Mouse (Mus musculus) frontal cortex, adult 2 months (tissue): ENCODE results near the gene Zfp872. TPM values are rescaled to one million over a fixed set of nuclear protein-coding genes. Genes with fewer than 3 reads are reported as not detected.

ENCODE experiments used
- polyA plus RNA-seq: library from polyadenylated mRNA; depleted of rRNA; stranded (reverse); fragments of >200 nt; gene quantifications from 2 replicates; pipeline ENCODE4 v1.2.3, GENCODE M21; 2012; rRNA removed

Gene Zfp872
- polyA plus RNA-seq, 1 experiment: not detected

Other genes with a start within 250 kb of the Zfp872 start
- gene Swsap1, start 232.3 kb upstream of the Zfp872 start, polyA plus RNA-seq: 9.0 and 10.1 TPM in 2 replicates
- gene Epor, start 224.6 kb upstream of the Zfp872 start, polyA plus RNA-seq: 8.8 and 10.3 TPM in 2 replicates
- 5.0 and 6.7 TPM in 2 replicates for gene Rgl3, start 198.6 kb upstream of the Zfp872 start, polyA plus RNA-seq
- 6.9 TPM in 2 replicates for gene Ccdc151, start 185.5 kb upstream of the Zfp872 start, polyA plus RNA-seq
- 106 and 112 TPM in 2 replicates for gene Prkcsh, start 185.3 kb upstream of the Zfp872 start, polyA plus RNA-seq
- 143 and 155 TPM in 2 replicates for gene Elavl3, start 136.1 kb upstream of the Zfp872 start, polyA plus RNA-seq
- gene Gm49318, start 116.8 kb upstream of the Zfp872 start, polyA plus RNA-seq: 0.54 TPM in 1 of 2 replicates, not detected in the other
- gene Zfp653, start 116.7 kb upstream of the Zfp872 start, polyA plus RNA-seq: 38.2 and 39.5 TPM in 2 replicates
- 62.5 and 64.9 TPM in 2 replicates for gene Ecsit, start 102.7 kb upstream of the Zfp872 start, polyA plus RNA-seq
- 1.4 and 2.3 TPM in 2 replicates for gene Cnn1, start 88.9 kb upstream of the Zfp872 start, polyA plus RNA-seq
- gene Elof1, start 70.9 kb upstream of the Zfp872 start, polyA plus RNA-seq: 107 and 121 TPM in 2 replicates
- 0.60 and 1.6 TPM in 2 replicates for gene Acp5, start 52.4 kb upstream of the Zfp872 start, polyA plus RNA-seq
- 93.7 and 106 TPM in 2 replicates for gene Pigyl, start 31.2 kb upstream of the Zfp872 start, polyA plus RNA-seq
- 16.8 and 17.4 TPM in 2 replicates for gene Zfp809, start 37.6 kb downstream of the Zfp872 start, polyA plus RNA-seq
- gene Zfp599, start 71.8 kb downstream of the Zfp872 start, polyA plus RNA-seq: 1.3 and 1.7 TPM in 2 replicates
- gene Zfp810, start 119.6 kb downstream of the Zfp872 start, polyA plus RNA-seq: 17.6 and 21.3 TPM in 2 replicates
- gene Anln, start 201.1 kb downstream of the Zfp872 start, polyA plus RNA-seq: 7.5 and 7.9 TPM in 2 replicates
- 8.8 TPM in 2 replicates for gene 9530077C05Rik, start 223.4 kb downstream of the Zfp872 start, polyA plus RNA-seq